Mouse (Mus musculus): Measurements from ENCODE around the gene Tmbim6. TPM values are rescaled to one million over a fixed set of nuclear protein-coding genes. Genes with fewer than 3 reads are reported as not detected.

The Tmbim6 gene
- polyA plus RNA-seq, 1 experiment: 1,662 TPM

DNA sequence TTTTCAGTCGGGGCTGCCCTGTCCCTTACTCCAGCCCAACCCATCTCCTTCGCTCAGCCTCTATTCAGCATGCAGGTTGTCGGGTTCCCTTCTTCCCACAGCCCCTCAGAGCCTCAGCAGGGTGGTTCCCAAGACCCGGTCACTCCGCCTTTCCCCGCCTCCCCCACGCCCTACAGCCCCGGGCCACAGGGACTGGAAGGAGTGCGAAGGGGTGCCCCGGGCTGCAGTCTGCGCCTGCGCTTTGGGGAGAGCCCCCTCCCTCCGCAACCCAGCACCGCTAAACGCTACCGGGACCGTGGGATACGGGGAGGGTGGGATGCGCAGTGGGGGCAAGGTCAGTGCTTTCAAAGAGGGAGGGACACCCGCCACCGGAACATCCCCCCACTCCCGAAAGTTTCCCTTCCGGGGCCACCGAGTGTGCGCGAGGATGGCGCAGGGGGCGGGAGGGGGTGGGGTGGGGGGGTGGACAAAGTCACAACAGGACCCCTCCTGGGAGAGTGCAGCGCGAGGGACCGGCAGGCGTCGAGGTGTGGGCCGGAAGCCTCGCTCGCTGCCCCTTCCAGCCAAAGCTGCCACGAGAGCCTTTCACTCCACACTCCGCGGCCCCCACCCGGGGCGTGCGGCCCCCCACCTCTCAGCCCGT, 64.4 kb downstream of the Tmbim6 start:
- H3K4me3 ChIP-seq (ENCODE audit: low read depth, low read length): peak overlapping the region; percentile 87
- no peaks in the 10 kb centered on the region for H3K27me3 ChIP-seq (ENCODE audit: control insufficient read depth, insufficient read depth, low read length)
- H3K36me3 ChIP-seq (ENCODE audit: control insufficient read depth, insufficient read depth, low read length): no peaks in the 10 kb centered on the region
- peak overlapping the region; percentile 9; the same call in 1 of the 2 replicates for H3K27ac ChIP-seq (ENCODE audit: insufficient read depth, low read depth, low read length)
- WGBS: 7% methylated on average over 37 of the region's 43 CpGs
- H3K4me1 ChIP-seq (ENCODE audit: control insufficient read depth, insufficient read depth, insufficient read length, low read length): peaks cover 6% of the 10 kb centered on the region
- TF ChIP-seq CTCF (IDR thresholded peaks at IDR 0.05; ENCODE audit: extremely low read depth, insufficient read length, insufficient replicate concordance, low read depth, low read length): no peak
- no peak for TF ChIP-seq POLR2A (IDR thresholded peaks at IDR 0.05; ENCODE audit: low read depth, low read length)

DNA sequence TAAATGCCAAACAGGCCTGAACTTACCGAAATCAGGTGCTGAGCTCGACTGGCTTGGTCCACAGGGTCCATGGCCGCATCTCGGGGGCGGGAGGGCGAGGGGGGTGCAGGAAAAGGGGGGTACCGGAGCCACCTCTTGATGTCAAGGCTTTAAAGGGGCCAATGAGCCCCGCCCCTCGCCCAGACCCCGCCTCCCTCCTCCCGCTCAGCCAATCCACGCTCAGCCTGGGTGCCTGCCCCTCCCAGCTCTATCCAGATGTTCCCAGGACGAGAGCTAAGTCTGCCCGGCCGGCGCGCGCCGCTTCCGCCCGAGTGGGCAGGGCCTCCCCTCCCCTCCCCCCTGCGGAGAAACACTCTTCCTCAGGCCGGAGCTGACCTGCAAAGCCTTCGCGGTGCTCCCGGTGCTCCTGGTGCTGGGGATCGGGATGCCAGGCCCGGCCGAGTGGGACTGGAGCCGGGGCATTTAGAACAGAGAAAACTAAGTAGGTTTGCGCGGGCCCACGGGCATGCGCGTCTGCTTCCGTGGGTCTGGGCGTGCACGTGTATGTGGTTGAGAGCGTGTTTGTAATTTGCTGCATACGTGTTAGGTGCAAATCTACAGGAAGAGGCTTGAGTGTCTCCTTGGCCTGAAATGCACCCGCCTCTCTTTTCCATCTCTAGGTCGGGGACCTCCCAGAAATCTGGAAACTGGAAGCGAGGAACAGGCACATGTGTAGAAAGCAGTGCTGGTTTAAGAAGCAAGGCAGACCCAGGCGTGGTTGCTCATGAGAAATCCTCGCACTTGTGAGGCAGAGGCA, 65.1 kb downstream of the Tmbim6 start, which contains the start of gene Nckap5l:
Gene Nckap5l, minus strand, starts transcription at position 143 of the 796 bp plus-strand sequence.
- peak within 1 kb of the TSS; percentile 32 for H3K27ac ChIP-seq (ENCODE audit: insufficient read depth, low read depth, low read length)
- peaks cover 6% of the 10 kb centered on the region for H3K4me1 ChIP-seq (ENCODE audit: control insufficient read depth, insufficient read depth, insufficient read length, low read length)
- TF ChIP-seq CTCF (IDR thresholded peaks at IDR 0.05; ENCODE audit: extremely low read depth, insufficient read length, insufficient replicate concordance, low read depth, low read length) (no peak), POLR2A (IDR thresholded peaks at IDR 0.05; ENCODE audit: low read depth, low read length) (peak; percentile 17; the same call in 1 of the 2 replicates)
- H3K27me3 ChIP-seq (ENCODE audit: control insufficient read depth, insufficient read depth, low read length): no peaks in the 10 kb centered on the region
- WGBS: under 1% methylated on average over 45 of the region's 45 CpGs
- H3K36me3 ChIP-seq (ENCODE audit: control insufficient read depth, insufficient read depth, low read length): no peaks in the 10 kb centered on the region
- peak within 1 kb of the TSS; percentile 87 for H3K4me3 ChIP-seq (ENCODE audit: low read depth, low read length)

Other genes with a start within 250 kb of the Tmbim6 start
- 0.56 and 3.0 TPM in 2 replicates for gene Kcnh3, start 168.0 kb upstream of the Tmbim6 start, polyA plus RNA-seq (2012; rRNA removed)
- gene Mcrs1, start 140.9 kb upstream of the Tmbim6 start, polyA plus RNA-seq (2012; rRNA removed): 46.5 and 96.6 TPM in 2 replicates
- gene Prpf40b, start 97.8 kb upstream of the Tmbim6 start, polyA plus RNA-seq (2012; rRNA removed): 14.4 and 20.8 TPM in 2 replicates
- not detected in 2 replicates for gene Fam186b, start 97.0 kb upstream of the Tmbim6 start, polyA plus RNA-seq (2012; rRNA removed)
- gene Fmnl3, start 22.4 kb upstream of the Tmbim6 start, polyA plus RNA-seq (2012; rRNA removed): 4.2 and 8.2 TPM in 2 replicates
- 1.8 and 3.1 TPM in 2 replicates for gene Nckap5l, start 64.9 kb downstream of the Tmbim6 start, polyA plus RNA-seq (2012; rRNA removed)
- gene Bcdin3d, start 81.8 kb downstream of the Tmbim6 start, polyA plus RNA-seq (2012; rRNA removed): 2.7 and 5.2 TPM in 2 replicates
- 1.3 and 1.7 TPM in 2 replicates for gene Faim2, start 135.3 kb downstream of the Tmbim6 start, polyA plus RNA-seq (2012; rRNA removed)
- gene Aqp2, start 186.2 kb downstream of the Tmbim6 start, polyA plus RNA-seq (2012; rRNA removed): not detected in 2 replicates
- 0.20 and 52.4 TPM in 2 replicates for gene Aqp5, start 197.9 kb downstream of the Tmbim6 start, polyA plus RNA-seq (2012; rRNA removed)
- not detected in 2 replicates for gene Aqp6, start 208.5 kb downstream of the Tmbim6 start, polyA plus RNA-seq (2012; rRNA removed)

Measured in small intestine, adult 2 months (tissue).